10 mouse cellular contexts compared by ENCODE assay signal in the genomic region with DNA sequence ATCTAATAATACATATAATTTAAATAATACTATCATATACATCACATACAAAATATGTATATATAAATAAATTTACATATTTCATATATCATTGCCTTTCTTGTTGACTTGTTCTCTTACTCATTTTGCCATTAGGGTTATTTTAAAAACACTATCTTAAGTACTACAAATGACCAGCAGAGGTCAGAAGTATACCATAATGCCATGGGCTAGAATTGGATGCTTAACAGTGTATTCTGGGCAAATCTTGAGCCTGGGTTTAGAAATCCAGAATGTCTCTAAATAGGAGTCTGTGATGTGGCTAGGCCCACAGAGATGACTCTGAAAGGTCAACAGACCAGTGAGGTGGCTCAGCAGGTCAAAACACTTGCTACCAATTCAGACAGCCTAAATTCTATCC. TPM values are rescaled to one million over a fixed set of nuclear protein-coding genes. Genes with fewer than 3 reads are reported as not detected.
A peak's percentile ranks its signal among the peaks of the same experiment; 100 is the strongest.
DNase-seq lines count a peak whose midpoint lies in the region; ATAC-seq and TF ChIP-seq lines count a peak whose summit lies in the region.
"Had no signal": no experiment of that assay in that cellular context is flagged by ENCODE, and none has a peak within 500 bp of the region (broad histone marks: within the 10 kb centered on the region; RNA-seq: fewer than 3 reads in every experiment).

No protein-coding gene starts in this region.

- H3K27me3 ChIP-seq in embryonic facial prominence, embryonic 11.5 days (ENCODE audit: control insufficient read depth, insufficient read depth, low read length): no peaks in the 10 kb centered on the region
- H3K27me3 ChIP-seq in embryonic facial prominence, embryonic 10.5 days (replicated peaks; ENCODE audit: low read depth, poor library complexity, severe bottlenecking): no peaks in the 10 kb centered on the region
- no peaks in the 10 kb centered on the region for H3K27me3 ChIP-seq in E14TG2a.4 (ENCODE audit: insufficient read depth, low read length)

- no peak overlapping the region for H3K4me3 ChIP-seq in embryonic facial prominence, embryonic 11.5 days (ENCODE audit: low read depth, low read length)
- H3K4me3 ChIP-seq in embryonic facial prominence, embryonic 10.5 days: no peak overlapping the region
- no peak overlapping the region for H3K4me3 ChIP-seq in E14TG2a.4 (replicated peaks; ENCODE audit: low read length)

- H3K4me2 ChIP-seq in embryonic facial prominence, embryonic 11.5 days (ENCODE audit: low read depth, low read length): no peak overlapping the region

- no peak overlapping the region for H3K9ac ChIP-seq in embryonic facial prominence, embryonic 11.5 days (replicated peaks; ENCODE audit: low read length)

- DNase-seq in embryonic facial prominence, embryonic 11.5 days (ENCODE audit: low spot score): peak; percentile 68
- no peak for DNase-seq in embryonic facial prominence, embryonic 10.5 days (ENCODE audit: low spot score)
- peak; percentile 61 for DNase-seq in layer of hippocampus, adult 9-10 months (ENCODE audit: low spot score)
- no peak for DNase-seq in layer of hippocampus, adult 8-10 months (ENCODE audit: low spot score in 2 of 2)
- no peak for DNase-seq in right cerebral cortex, postnatal 4 days
- DNase-seq: gastrocnemius, postnatal 25 days had no signal

- TF ChIP-seq CTCF in E14TG2a.4 (conservative IDR thresholded peaks at IDR 0.05; ENCODE audit: low read length): peak; percentile 49

- H3K4me1 ChIP-seq in embryonic facial prominence, embryonic 11.5 days (ENCODE audit: control insufficient read depth, insufficient read depth, low read length): no peaks in the 10 kb centered on the region
- H3K4me1 ChIP-seq in embryonic facial prominence, embryonic 10.5 days: no peaks in the 10 kb centered on the region
- no peaks in the 10 kb centered on the region for H3K4me1 ChIP-seq in E14TG2a.4 (replicated peaks; ENCODE audit: low read depth, low read length)

- H3K36me3 ChIP-seq in embryonic facial prominence, embryonic 11.5 days (replicated peaks; ENCODE audit: control insufficient read depth, insufficient read depth, low read depth, low read length): no peaks in the 10 kb centered on the region
- H3K36me3 ChIP-seq in embryonic facial prominence, embryonic 10.5 days (replicated peaks): peaks cover 19% of the 10 kb centered on the region
- 0 out of 2 replicates have a peak, but pooled peaks cover 9% of the 10 kb centered on the region for H3K36me3 ChIP-seq in E14TG2a.4 (ENCODE audit: insufficient read depth, low read length)

- H3K27ac ChIP-seq in embryonic facial prominence, embryonic 11.5 days (replicated peaks; ENCODE audit: low read depth, low read length): no peak overlapping the region
- H3K27ac ChIP-seq in embryonic facial prominence, embryonic 10.5 days (replicated peaks): no peak overlapping the region
- H3K27ac ChIP-seq: macrophage had no signal

- ATAC-seq in embryonic facial prominence, embryonic 11.5 days (replicated peaks; ENCODE audit: insufficient number of reproducible peaks, low FRiP score, low TSS enrichment, low read depth): no peak
- ATAC-seq in granulocyte monocyte progenitor cell, adult 5-6 weeks (replicated peaks; ENCODE audit: poor library complexity, severe bottlenecking): 0 out of 2 replicates have a peak, but pooled peaks have one; percentile 44
- ATAC-seq in erythroid progenitor cell, adult 5-6 weeks (replicated peaks; ENCODE audit: low FRiP score, poor library complexity, severe bottlenecking): no peak

- no peaks in the 10 kb centered on the region for H3K9me3 ChIP-seq in embryonic facial prominence, embryonic 11.5 days (replicated peaks; ENCODE audit: control insufficient read depth, low read length)
- no peaks in the 10 kb centered on the region for H3K9me3 ChIP-seq in embryonic facial prominence, embryonic 10.5 days
- no peaks in the 10 kb centered on the region for H3K9me3 ChIP-seq in E14TG2a.4 (ENCODE audit: low read length)

RNA-seq across cellular contexts. Expression of a gene that starts 31.6 kb away (rescaled TPM):
- 56.5 and 58.8 TPM in 2 replicates for polyA plus RNA-seq in embryonic facial prominence, embryonic 11.5 days (2014; fragmentation: Nextera tagmentation; extraction: Ambion mirVana)
- 74.1 and 75.7 TPM in 2 replicates for polyA plus RNA-seq in embryonic facial prominence, embryonic 10.5 days (2016; fragmentation: Nextera tagmentation; extraction: Ambion mirVana)
- total RNA-seq in layer of hippocampus, adult 8-10 months (2022): 10 to 100 TPM; 18.7 to 21.5 (median 19.8) TPM
- 22.1 and 29.3 TPM in 2 replicates for total RNA-seq in granulocyte monocyte progenitor cell, adult 5-6 weeks (2014; fragmentation: Nextera tagmentation)
- 19.9 and 24.2 TPM in 2 replicates for total RNA-seq in granulocyte monocyte progenitor cell, adult 5-6 weeks (2017)
- total RNA-seq in erythroid progenitor cell, adult 5-6 weeks (2015; ENCODE audit: low replicate concordance): 1.7 and 10.5 TPM in 2 replicates
- 4.9 and 5.5 TPM in 2 replicates for total RNA-seq in erythroid progenitor cell, adult 5-6 weeks (2017; ENCODE audit: low replicate concordance)

RNA-seq across cellular contexts. Expression of a gene that starts 31.8 kb away (rescaled TPM):
- polyA plus RNA-seq in embryonic facial prominence, embryonic 11.5 days (2014; fragmentation: Nextera tagmentation; extraction: Ambion mirVana): 85.4 and 88.4 TPM in 2 replicates
- 60.8 and 61.2 TPM in 2 replicates for polyA plus RNA-seq in embryonic facial prominence, embryonic 10.5 days (2016; fragmentation: Nextera tagmentation; extraction: Ambion mirVana)
- total RNA-seq in layer of hippocampus, adult 8-10 months (2022): 10 to 100 TPM; 47.4 to 55.5 (median 49.3) TPM
- total RNA-seq in granulocyte monocyte progenitor cell, adult 5-6 weeks (2014; fragmentation: Nextera tagmentation): 57.7 and 68.0 TPM in 2 replicates
- 32.0 and 33.0 TPM in 2 replicates for total RNA-seq in granulocyte monocyte progenitor cell, adult 5-6 weeks (2017)
- 23.4 and 26.8 TPM in 2 replicates for total RNA-seq in erythroid progenitor cell, adult 5-6 weeks (2015; ENCODE audit: low replicate concordance)
- 4.3 and 13.6 TPM in 2 replicates for total RNA-seq in erythroid progenitor cell, adult 5-6 weeks (2017; ENCODE audit: low replicate concordance)

RNA-seq across cellular contexts. Expression of a gene that starts 56.1 kb away (rescaled TPM):
- 0.34 and 1.4 TPM in 2 replicates for polyA plus RNA-seq in embryonic facial prominence, embryonic 11.5 days (2014; fragmentation: Nextera tagmentation; extraction: Ambion mirVana)
- 1.00 and 3.5 TPM in 2 replicates for polyA plus RNA-seq in embryonic facial prominence, embryonic 10.5 days (2016; fragmentation: Nextera tagmentation; extraction: Ambion mirVana)
- 1 to 10 TPM; 7.3 to 8.6 (median 7.9) TPM for total RNA-seq in layer of hippocampus, adult 8-10 months (2022)
- total RNA-seq in granulocyte monocyte progenitor cell, adult 5-6 weeks (2014; fragmentation: Nextera tagmentation): not detected in 2 replicates
- total RNA-seq in granulocyte monocyte progenitor cell, adult 5-6 weeks (2017): not detected in 2 replicates
- total RNA-seq in erythroid progenitor cell, adult 5-6 weeks (2015; ENCODE audit: low replicate concordance): not detected in 2 replicates
- total RNA-seq in erythroid progenitor cell, adult 5-6 weeks (2017; ENCODE audit: low replicate concordance): not detected in 2 replicates
- polyA plus RNA-seq: macrophage had no signal

Comparison
In these comparisons a context has a peak if more than half of its experiments do, and no peak if none do; other contexts are left out.
1. DNase-seq: peak in embryonic facial prominence, embryonic 11.5 days (single experiment) and layer of hippocampus, adult 9-10 months (single experiment); none in embryonic facial prominence, embryonic 10.5 days (single experiment), layer of hippocampus, adult 8-10 months (0 of 2) and right cerebral cortex, postnatal 4 days (single experiment).
2. RNA of a gene that starts 56.1 kb away (total RNA-seq): 7.3 to 8.6 TPM in layer of hippocampus, adult 8-10 months; not detected in granulocyte monocyte progenitor cell, adult 5-6 weeks and not detected in erythroid progenitor cell, adult 5-6 weeks; every median in the first group is over 4 times any median in the second.